Comparison of ENCODE assay signal across 9 mouse cellular contexts in the genomic region with DNA sequence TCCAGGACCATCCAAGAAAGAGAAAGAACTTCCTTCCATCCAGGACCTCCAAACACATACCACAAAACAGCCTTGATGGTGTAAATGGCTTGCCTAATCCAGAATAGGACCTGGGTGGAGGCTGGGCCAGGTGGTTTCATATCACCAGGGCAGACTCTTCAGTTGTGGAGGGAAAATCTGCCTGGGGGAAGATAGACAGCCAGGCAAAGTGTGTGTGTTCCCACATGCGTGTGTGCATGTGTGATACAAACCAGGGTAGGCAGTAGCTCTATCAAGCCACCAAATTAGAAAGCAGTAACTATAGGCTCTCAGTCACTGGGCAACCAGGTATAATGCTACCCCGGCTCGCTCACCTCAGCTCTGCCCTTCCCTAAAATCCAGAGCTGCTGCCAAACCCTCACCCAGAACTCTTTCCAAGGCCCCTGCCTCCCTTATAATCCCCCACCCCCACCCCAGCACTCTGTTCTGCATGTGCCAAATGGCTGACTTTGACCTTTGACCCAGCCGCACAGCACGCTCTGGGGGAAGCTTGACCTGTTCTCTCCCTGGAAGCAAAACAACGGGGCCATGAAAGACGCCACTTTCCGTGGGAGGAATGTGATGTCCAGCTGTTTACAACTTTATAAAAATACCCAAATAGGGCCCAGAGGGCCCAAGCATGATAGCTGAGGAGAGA. TPM values are rescaled to one million over a fixed set of nuclear protein-coding genes. Genes with fewer than 3 reads are reported as not detected.
DNase-seq lines count a peak whose midpoint lies in the region; ATAC-seq lines count a peak whose summit lies in the region.
"Had no signal": no experiment of that assay in that cellular context is flagged by ENCODE, and none has a peak within 500 bp of the region (broad histone marks: within the 10 kb centered on the region; RNA-seq: fewer than 3 reads in every experiment).

No protein-coding gene starts in this region.

- ATAC-seq in kidney, embryonic 15.5 days (replicated peaks; ENCODE audit: low FRiP score): no peak
- no peak for ATAC-seq in midbrain, embryonic 16.5 days

- no peaks in the 10 kb centered on the region for H3K27me3 ChIP-seq in embryonic facial prominence, embryonic 10.5 days (replicated peaks; ENCODE audit: low read depth, poor library complexity, severe bottlenecking)
- no peaks in the 10 kb centered on the region for H3K27me3 ChIP-seq in kidney, embryonic 15.5 days
- no peaks in the 10 kb centered on the region for H3K27me3 ChIP-seq in midbrain, embryonic 16.5 days (ENCODE audit: control insufficient read depth, insufficient read depth, low read depth, low read length)

- no peaks in the 10 kb centered on the region for H3K9me3 ChIP-seq in embryonic facial prominence, embryonic 10.5 days
- H3K9me3 ChIP-seq in kidney, embryonic 15.5 days (replicated peaks): no peaks in the 10 kb centered on the region
- H3K9me3 ChIP-seq in midbrain, embryonic 16.5 days (replicated peaks; ENCODE audit: control insufficient read depth, low read length, poor library complexity, severe bottlenecking): no peaks in the 10 kb centered on the region

- H3K27ac ChIP-seq in embryonic facial prominence, embryonic 10.5 days (replicated peaks): peak overlapping the region; percentile 80
- H3K27ac ChIP-seq in kidney, embryonic 15.5 days: peak overlapping the region; percentile 45
- H3K27ac ChIP-seq in midbrain, embryonic 16.5 days (ENCODE audit: low read length): peak overlapping the region; percentile 23
- H3K27ac ChIP-seq: macrophage had no signal

- DNase-seq in adrenal gland, postnatal 10 days: peak; percentile 43
- no peak for DNase-seq in adrenal gland, postnatal 4 days (ENCODE audit: low spot score in 2 of 2)
- DNase-seq in embryonic facial prominence, embryonic 10.5 days (ENCODE audit: low spot score): peak; percentile 63
- no peak for DNase-seq in spleen, postnatal 4 days (ENCODE audit: low spot score in 2 of 2)
- no peak for DNase-seq in lung, postnatal 25 days (ENCODE audit: low spot score)
- no peak for DNase-seq in thymus, postnatal 0 days (ENCODE audit: low spot score)

- H3K4me3 ChIP-seq in embryonic facial prominence, embryonic 10.5 days: no peak overlapping the region
- no peak overlapping the region for H3K4me3 ChIP-seq in kidney, embryonic 15.5 days (replicated peaks)
- H3K4me3 ChIP-seq in midbrain, embryonic 16.5 days (ENCODE audit: low read depth, low read length): no peak overlapping the region

- H3K9ac ChIP-seq in kidney, embryonic 15.5 days: no peak overlapping the region
- H3K9ac ChIP-seq in midbrain, embryonic 16.5 days (ENCODE audit: low read depth, low read length): no peak overlapping the region

- WGBS in embryonic facial prominence, embryonic 10.5 days: 31% methylated on average over 8 of the region's 8 CpGs
- 35% methylated on average over 8 of the region's 8 CpGs for WGBS in kidney, embryonic 15.5 days
- WGBS in midbrain, embryonic 16.5 days: 26% methylated on average over 8 of the region's 8 CpGs

- no peaks in the 10 kb centered on the region for H3K36me3 ChIP-seq in embryonic facial prominence, embryonic 10.5 days (replicated peaks)
- no peaks in the 10 kb centered on the region for H3K36me3 ChIP-seq in kidney, embryonic 15.5 days
- no peaks in the 10 kb centered on the region for H3K36me3 ChIP-seq in midbrain, embryonic 16.5 days (ENCODE audit: control insufficient read depth, insufficient read depth, low read length)

- H3K4me2 ChIP-seq in kidney, embryonic 15.5 days: no peak overlapping the region
- H3K4me2 ChIP-seq in midbrain, embryonic 16.5 days (ENCODE audit: low read length): no peak overlapping the region

- peaks cover 35% of the 10 kb centered on the region for H3K4me1 ChIP-seq in embryonic facial prominence, embryonic 10.5 days
- peaks cover 18% of the 10 kb centered on the region for H3K4me1 ChIP-seq in kidney, embryonic 15.5 days
- H3K4me1 ChIP-seq in midbrain, embryonic 16.5 days (ENCODE audit: control insufficient read depth, insufficient read depth, low read length): peaks cover 9% of the 10 kb centered on the region; the same call in 1 of the 2 replicates

RNA-seq across cellular contexts. Expression of a gene that starts 24.5 kb away (rescaled TPM):
- 10 to 100 TPM; 25.7 TPM for total RNA-seq in adrenal gland, postnatal 10 days (2021)
- total RNA-seq in adrenal gland, postnatal 4 days (2021): 10 to 100 TPM; 25.7 to 29.2 TPM
- polyA plus RNA-seq in embryonic facial prominence, embryonic 10.5 days (2016; fragmentation: Nextera tagmentation; extraction: Ambion mirVana): 37.4 and 38.2 TPM in 2 replicates
- polyA plus RNA-seq in kidney, embryonic 15.5 days (2015; fragmentation: Nextera tagmentation; extraction: Ambion mirVana): 43.1 and 43.7 TPM in 2 replicates
- 44.2 and 44.4 TPM in 2 replicates for polyA plus RNA-seq in midbrain, embryonic 16.5 days (2015; fragmentation: Nextera tagmentation; extraction: Ambion mirVana)
- polyA plus RNA-seq in thymus, postnatal 0 days (2015; fragmentation: Nextera tagmentation; extraction: Ambion mirVana): 23.6 and 24.4 TPM in 2 replicates

RNA-seq across cellular contexts. Expression of a gene that starts 45.9 kb away (rescaled TPM):
- 10 to 100 TPM; 35.4 to 48.2 TPM for total RNA-seq in adrenal gland, postnatal 10 days (2021)
- 10 to 100 TPM; 52.3 to 72.3 TPM for total RNA-seq in adrenal gland, postnatal 4 days (2021)
- polyA plus RNA-seq in embryonic facial prominence, embryonic 10.5 days (2016; fragmentation: Nextera tagmentation; extraction: Ambion mirVana): 57.7 and 66.2 TPM in 2 replicates
- polyA plus RNA-seq in kidney, embryonic 15.5 days (2015; fragmentation: Nextera tagmentation; extraction: Ambion mirVana): 45.4 and 53.0 TPM in 2 replicates
- polyA plus RNA-seq in midbrain, embryonic 16.5 days (2015; fragmentation: Nextera tagmentation; extraction: Ambion mirVana): 68.8 and 78.8 TPM in 2 replicates
- polyA plus RNA-seq in thymus, postnatal 0 days (2015; fragmentation: Nextera tagmentation; extraction: Ambion mirVana): 10.3 and 10.5 TPM in 2 replicates

Comparison
In these comparisons a context has a peak if more than half of its experiments do, and no peak if none do; other contexts are left out.
1. DNase-seq: peak in adrenal gland, postnatal 10 days (single experiment) and embryonic facial prominence, embryonic 10.5 days (single experiment); none in adrenal gland, postnatal 4 days (0 of 2), spleen, postnatal 4 days (0 of 2), lung, postnatal 25 days (single experiment) and thymus, postnatal 0 days (single experiment).
2. H3K27ac ChIP-seq: peak in every context shown above with its lines; median percentile 80 in embryonic facial prominence, embryonic 10.5 days; 45 in kidney, embryonic 15.5 days; 23 in midbrain, embryonic 16.5 days.